Mouse (Mus musculus) right cerebral cortex, postnatal 36 days (tissue): Measurements from ENCODE around the gene Tsen34.

Experiments
- DNase-seq, 2 experiments: peaks; one replicate each; pipeline ENCODE4 v3.0.0; 2022; ENCODE audit warnings: low spot score in 2 of 2, mixed read lengths in 1 of 2

Gene Tsen34

GRCm38 (mm10) chr7:3692382-3692986 is at the start of gene Tsen34:
Gene Tsen34 (plus strand): TSS chr7:3692863.
- DNase-seq: no peak

GRCm38 (mm10) chr7:3643412-3643811 is 49.3 kb upstream of the Tsen34 start:
- DNase-seq: no peak

- no peak for DNase-seq
Measured at GRCm38 (mm10) chr7:3643843-3644242, 48.8 kb upstream of the Tsen34 start.

GRCm38 (mm10) chr7:3644348-3644671 is 48.4 kb upstream of the Tsen34 start:
- no peak for DNase-seq

- DNase-seq: peak; percentile 100
Measured at GRCm38 (mm10) chr7:3644672-3645487, 47.8 kb upstream of the Tsen34 start, which contains the start of gene Cnot3. Gene Cnot3 (plus strand): TSS chr7:3645268.

GRCm38 (mm10) chr7:3645488-3646025 is 47.1 kb upstream of the Tsen34 start:
- DNase-seq: no peak

- no peak for DNase-seq
Measured at GRCm38 (mm10) chr7:3646188-3646587, 46.5 kb upstream of the Tsen34 start.

GRCm38 (mm10) chr7:3646641-3647040 is 46.0 kb upstream of the Tsen34 start:
- no peak for DNase-seq

- no peak for DNase-seq
Measured at GRCm38 (mm10) chr7:3656966-3657365, 35.7 kb upstream of the Tsen34 start.

GRCm38 (mm10) chr7:3658578-3658977 is 34.1 kb upstream of the Tsen34 start:
- no peak for DNase-seq

GRCm38 (mm10) chr7:3664524-3665214 is 28.0 kb upstream of the Tsen34 start:
- DNase-seq: no peak

GRCm38 (mm10) chr7:3665215-3666114 is 27.2 kb upstream of the Tsen34 start, which contains the start of gene Leng1:
Gene Leng1 (minus strand): TSS chr7:3665840.
- DNase-seq: peak; percentile 95 to 98

GRCm38 (mm10) chr7:3666921-3667391 is 25.7 kb upstream of the Tsen34 start:
- no peak for DNase-seq

GRCm38 (mm10) chr7:3674507-3675227 is 18.0 kb upstream of the Tsen34 start:
- peak; percentile 59 to 65 for DNase-seq

GRCm38 (mm10) chr7:3675228-3675548 is 17.5 kb upstream of the Tsen34 start:
- DNase-seq: no peak

GRCm38 (mm10) chr7:3676371-3676770 is 16.3 kb upstream of the Tsen34 start:
- DNase-seq: no peak

GRCm38 (mm10) chr7:3677342-3677741 is 15.3 kb upstream of the Tsen34 start, which contains the start of gene Tmc4:
Gene Tmc4 (minus strand): TSS chr7:3677553.
- DNase-seq: no peak

GRCm38 (mm10) chr7:3683908-3684550 is 8.6 kb upstream of the Tsen34 start:
- no peak for DNase-seq

GRCm38 (mm10) chr7:3684698-3685097 is 8.0 kb upstream of the Tsen34 start:
- no peak for DNase-seq
